Mouse (Mus musculus) neural tube, embryonic 12.5 days (tissue): ENCODE results near the gene Svs2. TPM values are rescaled to one million over a fixed set of nuclear protein-coding genes. Genes with fewer than 3 reads are reported as not detected.
"Not testable (repeated sequence)": the region's sequence is repeated elsewhere in the genome, so short reads cannot be mapped to it uniquely, and the experiment has no call there.

Experiments used
- ATAC-seq: fragments of 200-750 bp; cut with Nextera tagmentation; 2 replicates; pipeline ENCODE4 v1.8.0; 2017; ENCODE audit warnings: low read depth, mild to moderate bottlenecking, moderate TSS enrichment, moderate library complexity; ENCODE audit not compliant: low FRiP score
- H3K27ac ChIP-seq: fragments of 300-500 bp; sonication (generic); 2 replicates; pipeline ENCODE4 v1.5.1; 2016
- H3K27me3 ChIP-seq: fragments of 300-500 bp; sonication (generic); replicated peaks from 2 replicates; pipeline ENCODE4 v1.6.1; 2016; ENCODE audit warnings: mild to moderate bottlenecking
- H3K36me3 ChIP-seq: fragments of 300-500 bp; sonication (generic); 2 replicates; pipeline ENCODE4 v1.6.1; 2016; ENCODE audit warnings: mild to moderate bottlenecking
- H3K4me1 ChIP-seq: fragments of 300-500 bp; sonication (generic); 2 replicates; pipeline ENCODE4 v1.6.1; 2016
- H3K4me2 ChIP-seq: fragments of 300-500 bp; sonication (generic); replicated peaks from 2 replicates; pipeline ENCODE4 v1.6.1; 2016; ENCODE audit warnings: mild to moderate bottlenecking
- H3K4me3 ChIP-seq: fragments of 300-500 bp; sonication (generic); 2 replicates; pipeline ENCODE4 v1.5.1; 2016
- H3K9ac ChIP-seq: fragments of 300-500 bp; sonication (generic); 2 replicates; pipeline ENCODE4 v1.6.1; 2016; ENCODE audit warnings: mild to moderate bottlenecking
- H3K9me3 ChIP-seq: fragments of 300-500 bp; sonication (generic); 2 replicates; pipeline ENCODE4 v1.6.1; 2016; ENCODE audit warnings: mild to moderate bottlenecking
- WGBS: fragments of 180-500 bp; shearing (Covaris S2); methylation state at CpG from one replicate; pipeline ENCODE4 v1.1.7; 2016; 5-methylcytosine and 5-hydroxymethylcytosine counted together
- polyA plus RNA-seq: library from polyadenylated mRNA; unstranded; fragments of >200 nt; fragmentation: Nextera tagmentation; extraction: Ambion mirVana; gene quantifications from 2 replicates; pipeline ENCODE4 v1.2.1, GENCODE M21; 2016

The Svs2 gene
- polyA plus RNA-seq: not detected in 2 replicates

DNA sequence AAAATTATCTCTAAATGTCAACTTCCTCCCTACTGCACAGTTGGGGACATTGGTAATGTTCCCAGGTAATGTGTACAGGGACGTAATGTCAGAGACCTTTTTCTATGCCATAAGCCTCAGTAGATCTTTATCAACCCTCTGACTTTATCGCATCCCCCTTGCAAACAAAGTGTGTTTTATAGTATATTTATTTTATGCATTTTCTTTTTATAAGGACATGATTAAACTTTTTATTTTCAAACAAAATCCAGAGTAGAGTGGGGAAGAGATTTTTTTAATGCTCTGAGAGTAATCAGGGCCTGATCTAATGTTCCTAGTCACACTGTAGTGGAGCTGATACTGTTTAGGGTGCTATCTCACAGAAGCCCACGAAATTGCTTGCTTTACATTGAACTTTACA lies at the start of gene Svs2:
TSS of gene Svs2 (minus strand) at position 101 of the 400 bp plus-strand sequence.
- Histone ChIP-seq H3K27ac (no peak within 1 kb of the TSS), H3K9me3 (no peaks in the 10 kb centered on the region), H3K4me3 (no peak within 1 kb of the TSS), H3K4me1 (no peaks in the 10 kb centered on the region), H3K4me2 (no peak within 1 kb of the TSS), H3K27me3 (no peaks in the 10 kb centered on the region), H3K9ac (no peak within 1 kb of the TSS), H3K36me3 (no peaks in the 10 kb centered on the region)
- WGBS: 84% methylated on average over 3 of the region's 3 CpGs
- ATAC-seq: no peak

DNA sequence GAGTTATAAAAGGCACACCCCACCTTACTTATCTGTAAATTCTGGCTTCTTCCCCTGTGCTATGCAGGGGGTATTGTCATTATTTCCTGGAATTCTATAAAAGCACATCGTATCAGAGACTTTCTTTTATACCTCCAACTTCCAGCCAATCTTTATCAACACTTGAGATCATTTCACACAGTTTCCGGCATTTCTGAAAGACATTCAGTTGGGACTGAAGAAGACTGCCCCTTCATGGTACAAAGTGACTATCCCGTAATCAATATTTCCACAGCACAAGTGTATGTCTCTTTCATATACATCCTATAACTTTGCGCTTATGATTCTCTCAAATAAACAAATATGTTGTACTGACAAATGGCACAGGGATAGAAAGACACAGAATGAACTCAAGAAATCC lies 40.1 kb upstream of the Svs2 start, which contains the start of gene Svs4:
TSS of gene Svs4 (minus strand) at position 101 of the 400 bp plus-strand sequence.
- WGBS: 96% methylated on average over 4 of the region's 4 CpGs
- ATAC-seq: no peak

DNA sequence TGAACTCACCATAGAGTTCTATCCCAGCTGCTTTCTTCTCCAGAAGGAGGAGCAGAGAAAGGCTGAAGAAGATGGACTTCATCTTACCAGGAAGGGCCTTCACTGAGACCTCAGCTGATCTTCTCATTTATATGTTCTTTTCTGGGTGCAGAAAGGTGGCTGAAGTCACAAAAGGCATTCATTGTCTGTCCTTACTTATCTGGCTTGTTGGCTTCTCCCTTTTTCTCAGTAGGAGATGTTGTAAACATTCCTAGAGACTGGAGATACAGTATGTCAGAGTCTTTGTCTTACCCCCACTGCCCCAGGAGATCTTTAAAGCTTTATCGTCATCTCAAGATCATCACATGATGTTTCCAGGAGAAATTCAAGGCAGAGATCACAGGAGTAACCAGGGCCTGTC lies 18.3 kb upstream of the Svs2 start, which contains the start of gene Svs3b:
TSS of gene Svs3b (minus strand) at position 101 of the 400 bp plus-strand sequence.
- H3K36me3 ChIP-seq, H3K9ac ChIP-seq, H3K27me3 ChIP-seq, H3K9me3 ChIP-seq, H3K4me3 ChIP-seq, H3K4me2 ChIP-seq, H3K4me1 ChIP-seq, H3K27ac ChIP-seq, ATAC-seq: not testable (repeated sequence)
- WGBS: 62% methylated on average over 1 of the region's 1 CpGs

More for the DNA sequence above, 40.1 kb upstream of the Svs2 start, which contains the start of gene Svs4:
- no peak within 1 kb of the TSS for H3K4me2 ChIP-seq
- H3K4me1 ChIP-seq: no peaks in the 10 kb centered on the region
- no peak within 1 kb of the TSS for H3K27ac ChIP-seq
- H3K4me3 ChIP-seq: no peak within 1 kb of the TSS
- no peaks in the 10 kb centered on the region for H3K36me3 ChIP-seq
- H3K27me3 ChIP-seq: no peaks in the 10 kb centered on the region
- no peak within 1 kb of the TSS for H3K9ac ChIP-seq
- no peaks in the 10 kb centered on the region for H3K9me3 ChIP-seq

DNA sequence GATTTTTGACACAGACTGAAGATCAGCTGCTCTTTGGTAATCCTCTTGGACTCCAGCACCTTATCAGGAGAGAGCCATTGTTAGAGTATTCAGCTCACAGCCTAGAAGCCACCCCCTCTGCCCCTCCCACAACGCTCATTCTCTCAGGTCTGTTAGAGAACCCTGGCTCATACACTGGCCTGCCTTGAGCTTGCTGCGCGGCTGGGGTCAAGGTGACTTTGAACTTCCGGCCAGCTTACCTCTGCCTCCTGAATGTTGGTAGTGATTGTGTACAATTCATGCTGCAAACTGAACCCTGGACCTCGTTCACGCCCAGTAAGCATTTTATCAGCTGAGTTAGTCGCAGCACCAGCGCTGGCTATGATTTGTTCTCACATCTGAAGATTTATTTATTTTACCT lies 5.6 kb downstream of the Svs2 start:
- no peak for ATAC-seq
- no peaks in the 10 kb centered on the region for H3K36me3 ChIP-seq
- 90% methylated on average over 8 of the region's 8 CpGs for WGBS
- H3K27ac ChIP-seq: no peak overlapping the region
- H3K9ac ChIP-seq: no peak overlapping the region
- no peak overlapping the region for H3K4me2 ChIP-seq
- H3K4me1 ChIP-seq: no peaks in the 10 kb centered on the region
- no peak overlapping the region for H3K4me3 ChIP-seq
- no peaks in the 10 kb centered on the region for H3K9me3 ChIP-seq
- H3K27me3 ChIP-seq: no peaks in the 10 kb centered on the region

DNA sequence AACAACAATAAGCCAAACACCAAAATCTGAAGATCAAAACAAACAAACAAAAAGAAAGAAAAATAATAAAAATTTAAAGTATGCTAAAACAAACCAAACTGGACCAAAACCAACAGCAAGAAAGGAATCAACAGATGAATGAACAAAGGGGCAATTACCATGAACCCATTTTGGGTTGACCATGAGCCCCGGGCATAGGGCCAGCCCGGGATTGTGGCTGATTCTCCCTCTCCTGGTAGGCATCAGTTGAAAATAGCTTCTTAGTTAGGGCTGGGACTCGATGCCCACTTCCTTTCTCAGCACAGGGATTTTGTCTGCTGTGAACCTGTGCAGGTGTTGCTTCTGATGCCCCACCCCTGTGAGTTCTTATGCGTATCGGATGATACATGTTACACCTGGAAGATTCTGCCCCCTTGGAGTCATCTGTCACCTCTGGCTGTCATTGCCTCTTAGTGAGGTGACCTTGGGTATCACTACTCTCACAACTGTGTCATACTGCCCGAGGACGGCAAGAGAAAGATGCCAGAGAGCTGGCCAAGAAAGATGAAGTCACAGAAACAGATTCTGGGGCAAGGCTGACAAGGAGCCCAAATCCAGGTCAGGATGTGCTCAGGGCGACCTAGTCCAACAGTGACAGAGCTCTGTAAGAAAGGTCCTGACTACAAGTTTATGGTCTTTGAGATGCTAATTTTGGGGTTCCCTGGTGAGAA lies 9.8 kb downstream of the Svs2 start:
- Histone ChIP-seq H3K9ac (no peak overlapping the region), H3K36me3 (no peaks in the 10 kb centered on the region), H3K27me3 (no peaks in the 10 kb centered on the region), H3K27ac (no peak overlapping the region), H3K9me3 (no peaks in the 10 kb centered on the region), H3K4me3 (no peak overlapping the region), H3K4me1 (no peaks in the 10 kb centered on the region), H3K4me2 (no peak overlapping the region)
- no peak for ATAC-seq
- WGBS: 89% methylated on average over 8 of the region's 8 CpGs

DNA sequence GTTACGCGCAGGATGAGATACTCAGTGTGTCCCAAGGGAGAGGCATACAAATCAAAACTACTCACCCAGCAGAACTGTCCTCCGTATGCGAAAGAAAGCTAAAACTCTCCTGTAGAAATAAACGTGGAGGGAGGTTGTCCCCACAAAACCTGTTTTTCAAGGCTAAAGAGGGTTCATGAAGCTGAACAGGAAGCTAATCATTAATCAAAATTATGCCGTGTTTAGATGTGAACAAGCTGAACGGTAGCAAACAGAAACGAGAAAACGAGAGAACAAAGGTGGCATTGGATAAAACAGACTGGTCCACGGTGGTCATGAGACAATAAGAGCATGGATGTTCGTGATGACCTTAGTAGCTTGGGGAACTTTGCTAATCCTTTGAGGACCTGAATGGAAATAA lies 16.7 kb downstream of the Svs2 start, which contains the start of gene Wfdc15b:
TSS of gene Wfdc15b (minus strand) at position 139 of the 400 bp plus-strand sequence.
- ATAC-seq: no peak
- Histone ChIP-seq H3K27me3 (no peaks in the 10 kb centered on the region), H3K4me2 (no peak within 1 kb of the TSS), H3K4me1 (no peaks in the 10 kb centered on the region), H3K36me3 (no peaks in the 10 kb centered on the region), H3K9me3 (no peaks in the 10 kb centered on the region), H3K9ac (no peak within 1 kb of the TSS), H3K27ac (no peak within 1 kb of the TSS), H3K4me3 (no peak within 1 kb of the TSS)
- 84% methylated on average over 11 of the region's 11 CpGs for WGBS

DNA sequence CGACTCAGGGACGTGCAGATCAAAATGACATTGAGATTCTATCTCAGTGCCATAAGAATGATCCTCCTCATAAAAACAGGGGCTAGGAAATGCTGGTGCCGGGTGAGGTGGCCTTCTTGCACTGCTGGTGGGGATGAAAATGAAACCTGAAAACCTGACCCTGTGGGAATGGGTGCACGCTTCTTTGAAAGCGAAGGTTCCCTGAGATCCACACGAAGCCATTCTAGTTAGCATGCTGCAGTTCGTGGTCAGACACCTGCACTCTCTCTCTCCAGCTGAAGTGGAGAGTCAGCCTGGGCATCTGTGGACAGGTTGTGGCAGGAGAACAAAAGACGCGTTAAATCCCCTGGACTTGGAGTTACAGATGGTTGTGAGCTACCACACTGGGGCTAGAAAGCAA lies 19.0 kb downstream of the Svs2 start:
- Histone ChIP-seq H3K4me3 (no peak overlapping the region), H3K36me3 (no peaks in the 10 kb centered on the region), H3K9me3 (no peaks in the 10 kb centered on the region), H3K27me3 (no peaks in the 10 kb centered on the region), H3K4me1 (no peaks in the 10 kb centered on the region), H3K4me2 (no peak overlapping the region), H3K9ac (no peak overlapping the region), H3K27ac (no peak overlapping the region)
- no peak for ATAC-seq
- 88% methylated on average over 9 of the region's 9 CpGs for WGBS

DNA sequence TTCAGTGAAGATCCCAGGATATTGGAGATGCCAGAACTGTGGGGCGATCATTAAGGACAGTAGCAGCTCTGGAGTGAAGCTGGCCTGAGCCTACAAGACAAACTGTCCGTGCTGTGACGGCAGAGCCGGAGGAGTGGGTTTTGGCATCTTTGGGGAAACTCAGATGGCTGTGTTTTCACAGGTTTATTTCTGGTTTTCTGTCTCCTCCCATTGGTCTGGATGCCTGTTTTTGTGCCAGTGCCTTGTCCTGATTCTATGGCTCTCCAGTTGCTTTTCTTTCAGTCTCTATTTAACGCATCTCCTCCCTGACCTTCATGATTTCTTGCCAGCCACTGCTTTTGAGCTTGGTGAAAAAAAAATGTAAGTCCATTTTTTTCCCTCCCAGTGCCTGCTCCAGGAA lies 25.6 kb downstream of the Svs2 start:
- H3K27ac ChIP-seq: no peak overlapping the region
- no peaks in the 10 kb centered on the region for H3K27me3 ChIP-seq
- H3K36me3 ChIP-seq: no peaks in the 10 kb centered on the region
- ATAC-seq: no peak
- H3K4me1 ChIP-seq: no peaks in the 10 kb centered on the region
- H3K9ac ChIP-seq: no peak overlapping the region
- 85% methylated on average over 5 of the region's 5 CpGs for WGBS
- H3K4me3 ChIP-seq: no peak overlapping the region
- no peaks in the 10 kb centered on the region for H3K9me3 ChIP-seq
- no peak overlapping the region for H3K4me2 ChIP-seq

DNA sequence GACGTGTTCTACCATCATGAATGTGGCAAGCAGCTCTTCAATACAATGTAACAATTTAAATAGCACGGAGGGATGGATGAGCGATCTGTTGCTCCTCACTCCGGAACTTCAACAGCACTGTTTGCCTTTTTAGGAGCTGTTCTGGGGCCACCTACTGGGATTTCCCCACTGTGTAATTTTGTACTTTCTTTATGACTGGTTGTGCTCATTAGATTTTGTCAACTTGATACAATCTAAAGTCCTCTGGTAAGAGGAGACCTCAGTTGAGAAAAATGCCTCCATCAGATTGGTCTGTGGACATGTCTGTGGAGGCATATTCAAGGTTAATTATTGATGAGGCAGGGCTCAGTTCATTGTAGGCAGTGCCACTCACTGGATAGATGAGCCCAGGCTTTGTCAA lies 27.4 kb downstream of the Svs2 start:
- H3K4me3 ChIP-seq: no peak overlapping the region

DNA sequence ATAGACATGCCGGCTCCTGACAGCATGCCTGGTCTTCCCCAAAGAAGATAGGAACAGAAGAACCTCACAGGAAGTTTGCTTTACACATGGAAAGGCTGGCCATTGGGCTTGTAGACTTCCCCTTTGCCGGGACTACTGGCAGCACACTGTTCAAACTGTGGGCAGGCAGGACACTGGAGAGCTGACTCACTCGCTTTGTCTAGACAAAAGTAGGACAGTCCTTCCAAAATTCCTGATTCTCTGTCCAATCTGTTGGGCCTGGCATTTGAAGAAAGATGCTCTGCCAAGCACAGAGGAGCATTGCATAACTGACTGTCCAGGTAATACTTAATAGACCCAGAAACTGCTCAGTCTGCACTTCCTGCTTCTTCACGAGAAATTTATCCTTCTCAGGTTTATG lies 31.6 kb downstream of the Svs2 start:
- H3K4me2 ChIP-seq: no peak overlapping the region
- H3K27me3 ChIP-seq: no peaks in the 10 kb centered on the region
- no peaks in the 10 kb centered on the region for H3K36me3 ChIP-seq
- no peak overlapping the region for H3K9ac ChIP-seq
- 80% methylated on average over 4 of the region's 4 CpGs for WGBS
- ATAC-seq: no peak
- no peak overlapping the region for H3K27ac ChIP-seq
- H3K4me1 ChIP-seq: no peaks in the 10 kb centered on the region
- no peaks in the 10 kb centered on the region for H3K9me3 ChIP-seq
- no peak overlapping the region for H3K4me3 ChIP-seq

More for the DNA sequence above, 27.4 kb downstream of the Svs2 start:
- ATAC-seq: no peak
- WGBS: 84% methylated on average over 4 of the region's 4 CpGs
- H3K9ac ChIP-seq: no peak overlapping the region
- no peaks in the 10 kb centered on the region for H3K36me3 ChIP-seq
- H3K27ac ChIP-seq: no peak overlapping the region
- no peaks in the 10 kb centered on the region for H3K4me1 ChIP-seq
- no peaks in the 10 kb centered on the region for H3K9me3 ChIP-seq
- no peak overlapping the region for H3K4me2 ChIP-seq
- H3K27me3 ChIP-seq: no peaks in the 10 kb centered on the region

DNA sequence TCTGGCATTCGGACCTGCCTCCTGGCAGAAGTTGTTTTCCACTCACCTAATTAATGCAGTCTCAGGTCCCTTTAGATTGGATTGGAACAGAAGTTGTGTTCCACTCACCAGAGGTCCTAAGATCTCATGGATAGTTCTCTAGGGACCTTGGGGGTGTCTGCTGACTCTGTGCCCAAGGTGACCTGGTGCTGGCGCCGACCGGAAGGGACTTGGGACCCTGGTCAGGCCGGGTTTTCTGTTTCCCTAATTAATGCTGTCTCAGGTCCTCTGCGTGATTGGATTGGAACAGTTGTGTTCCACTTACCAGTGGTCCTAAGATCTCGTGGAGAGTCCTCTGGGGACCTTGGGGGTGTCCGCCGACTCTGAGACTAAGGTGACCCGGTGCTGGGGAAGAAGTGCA lies 32.3 kb downstream of the Svs2 start:
- H3K4me2 ChIP-seq, H3K9ac ChIP-seq, H3K36me3 ChIP-seq, H3K27ac ChIP-seq, ATAC-seq, H3K9me3 ChIP-seq, H3K27me3 ChIP-seq, H3K4me1 ChIP-seq, H3K4me3 ChIP-seq: not testable (repeated sequence)
- WGBS: 92% methylated on average over 10 of the region's 10 CpGs

DNA sequence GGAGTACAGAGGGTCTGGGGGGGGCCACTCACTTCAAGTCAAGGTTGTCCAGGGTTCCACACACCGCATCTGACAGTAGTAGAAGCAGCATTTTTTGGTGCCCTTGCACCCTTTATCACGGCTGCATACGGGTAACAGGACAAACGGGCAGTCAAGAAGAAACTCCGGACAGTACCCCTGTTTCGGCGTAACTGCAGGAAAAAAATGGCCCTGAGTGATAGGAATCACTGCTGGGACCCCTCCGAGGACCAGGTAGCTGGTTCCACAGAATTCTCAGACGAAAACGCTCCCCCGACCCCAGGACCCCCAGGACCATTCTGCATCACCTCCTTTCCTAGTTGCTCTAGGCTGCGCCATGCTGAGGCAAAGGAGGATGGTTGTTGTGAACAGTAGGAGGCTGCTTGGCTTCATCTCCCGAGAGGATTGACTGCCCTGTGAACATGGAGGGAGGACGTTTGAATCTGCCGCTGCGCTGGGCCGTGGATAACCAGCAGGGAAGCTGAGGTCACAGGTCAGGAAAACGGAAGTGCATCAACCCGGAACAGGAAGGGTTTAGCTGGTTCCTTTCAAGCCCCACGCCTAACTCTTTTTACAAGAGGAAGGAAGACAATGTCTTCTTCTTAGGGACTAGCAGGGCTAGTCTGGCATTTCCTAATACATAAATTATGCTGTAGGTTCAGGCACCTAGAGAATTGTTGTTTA lies 38.5 kb downstream of the Svs2 start, which contains the start of gene Wfdc15a:
TSS of gene Wfdc15a (minus strand) at position 505 of the 702 bp plus-strand sequence.
- Histone ChIP-seq H3K4me1 (no peaks in the 10 kb centered on the region), H3K9me3 (no peaks in the 10 kb centered on the region), H3K36me3 (no peaks in the 10 kb centered on the region), H3K27me3 (no peaks in the 10 kb centered on the region), H3K4me2 (no peak within 1 kb of the TSS), H3K27ac (no peak within 1 kb of the TSS), H3K9ac (no peak within 1 kb of the TSS), H3K4me3 (no peak within 1 kb of the TSS)
- 83% methylated on average over 20 of the region's 20 CpGs for WGBS
- no peak for ATAC-seq
